Mouse (Mus musculus): ENCODE data around the gene Efcab8. TPM values are rescaled to one million over a fixed set of nuclear protein-coding genes. Genes with fewer than 3 reads are reported as not detected.

Efcab8 gene
- total and polyA plus RNA-seq, 3 experiments, result 0.04 to 0.19 TPM; not detected in 1

- H3K36me3 ChIP-seq (ENCODE audit: control insufficient read depth in 1 of 2, insufficient read depth in 2 of 2, low read length in 2 of 2), result peaks cover 0 to 30% of the 10 kb centered on the region in 2 experiments; a peak in 2 of 4 replicates
- H3K9ac ChIP-seq (ENCODE audit: control insufficient read depth, low read depth, low read length, poor library complexity, severe bottlenecking), result no peak overlapping the region
- no peaks in the 10 kb centered on the region for H3K27me3 ChIP-seq (ENCODE audit: control insufficient read depth in 1 of 2, insufficient read depth in 2 of 2, low read length in 2 of 2)
- DNase-seq (ENCODE audit: low read depth, low spot score), result no peak
- no peaks in the 10 kb centered on the region for H3K4me1 ChIP-seq (ENCODE audit: control insufficient read depth in 1 of 2, insufficient read depth in 2 of 2, low read length in 2 of 2)
- no peaks in the 10 kb centered on the region for H3K79me2 ChIP-seq (ENCODE audit: control insufficient read depth, insufficient read depth, low read length, poor library complexity)
- no peak overlapping the region for H3K4me3 ChIP-seq (ENCODE audit: control insufficient read depth in 1 of 2, insufficient read depth in 1 of 2, low read depth in 2 of 2, low read length in 2 of 2)
- TF ChIP-seq POLR2AphosphoS2 (IDR thresholded peaks at IDR 0.05; ENCODE audit: low read length) (no peak), ETS1 (IDR thresholded peaks at IDR 0.05; ENCODE audit: low read depth, low read length) (no peak), MXI1 (IDR thresholded peaks at IDR 0.05; ENCODE audit: low read depth, low read length) (no peak)
- no peaks in the 10 kb centered on the region for H3K9me3 ChIP-seq (replicated peaks; ENCODE audit: insufficient read depth, low read length)
- no peak overlapping the region for H3K27ac ChIP-seq (ENCODE audit: control insufficient read depth, low read depth, low read length)
Observed at GRCm38 (mm10) chr2:153768881-153769280, 10.8 kb upstream of the Efcab8 start.

- DNase-seq (ENCODE audit: low read depth, low spot score), result no peak
- Histone ChIP-seq H3K27ac (ENCODE audit: control insufficient read depth, low read depth, low read length) (no peak overlapping the region), H3K79me2 (ENCODE audit: control insufficient read depth, insufficient read depth, low read length, poor library complexity) (no peaks in the 10 kb centered on the region), H3K9me3 (replicated peaks; ENCODE audit: insufficient read depth, low read length) (no peaks in the 10 kb centered on the region), H3K9ac (ENCODE audit: control insufficient read depth, low read depth, low read length, poor library complexity, severe bottlenecking) (no peak overlapping the region), H3K4me3 (ENCODE audit: control insufficient read depth in 1 of 2, insufficient read depth in 1 of 2, low read depth in 2 of 2, low read length in 2 of 2) (no peak overlapping the region), H3K36me3 (ENCODE audit: control insufficient read depth in 1 of 2, insufficient read depth in 2 of 2, low read length in 2 of 2) (peaks cover 0 to 8% of the 10 kb centered on the region in 2 experiments; a peak in 2 of 4 replicates), H3K27me3 (ENCODE audit: control insufficient read depth in 1 of 2, insufficient read depth in 2 of 2, low read length in 2 of 2) (no peaks in the 10 kb centered on the region), H3K4me1 (ENCODE audit: control insufficient read depth in 1 of 2, insufficient read depth in 2 of 2, low read length in 2 of 2) (no peaks in the 10 kb centered on the region)
- TF ChIP-seq MAZ (IDR thresholded peaks at IDR 0.05; ENCODE audit: low read depth, low read length) (no peak), NRF1 (IDR thresholded peaks at IDR 0.05; ENCODE audit: insufficient read depth, low read depth, low read length, poor library complexity, severe bottlenecking) (no peak), ETS1 (IDR thresholded peaks at IDR 0.05; ENCODE audit: low read depth, low read length) (no peak), RAD21 (IDR thresholded peaks at IDR 0.05; ENCODE audit: low read depth, low read length) (no peak), MYB (IDR thresholded peaks at IDR 0.05; ENCODE audit: low read depth, low read length) (no peak), BHLHE40 (IDR thresholded peaks at IDR 0.05; ENCODE audit: borderline replicate concordance, low read depth, low read length) (no peak), POLR2AphosphoS5 (IDR thresholded peaks at IDR 0.05; ENCODE audit: borderline replicate concordance, low read depth, low read length) (no peak), EP300 (IDR thresholded peaks at IDR 0.05; ENCODE audit: low read depth in 1 of 2, low read length in 2 of 2) (no peak), GABPA (IDR thresholded peaks at IDR 0.05; ENCODE audit: low read depth, low read length) (no peak)
Observed at GRCm38 (mm10) chr2:153772950-153773349, 6.8 kb upstream of the Efcab8 start.

- no peak for DNase-seq (ENCODE audit: low read depth, low spot score)
- TF ChIP-seq MEF2A (IDR thresholded peaks at IDR 0.05; ENCODE audit: extremely low read depth, insufficient replicate concordance, low read depth, low read length, poor library complexity, severe bottlenecking) (no peak), TAL1 (IDR thresholded peaks at IDR 0.05; ENCODE audit: low read length) (no peak), ELF1 (IDR thresholded peaks at IDR 0.05; ENCODE audit: low read depth, low read length) (no peak), MAZ (IDR thresholded peaks at IDR 0.05; ENCODE audit: low read depth, low read length) (no peak), HCFC1 (IDR thresholded peaks at IDR 0.05; ENCODE audit: low read depth, low read length) (no peak)
- no peaks in the 10 kb centered on the region for H3K27me3 ChIP-seq (ENCODE audit: control insufficient read depth in 1 of 2, insufficient read depth in 2 of 2, low read length in 2 of 2)
- H3K27ac ChIP-seq (ENCODE audit: control insufficient read depth, low read depth, low read length), result no peak overlapping the region
- peaks cover 0 to 4% of the 10 kb centered on the region in 2 experiments; a peak in 3 of 4 replicates for H3K36me3 ChIP-seq (ENCODE audit: control insufficient read depth in 1 of 2, insufficient read depth in 2 of 2, low read length in 2 of 2)
- peaks cover 4 to 9% of the 10 kb centered on the region in 2 experiments for H3K4me1 ChIP-seq (ENCODE audit: control insufficient read depth in 1 of 2, insufficient read depth in 2 of 2, low read length in 2 of 2)
- H3K79me2 ChIP-seq (ENCODE audit: control insufficient read depth, insufficient read depth, low read length, poor library complexity), result no peaks in the 10 kb centered on the region; the same call in 1 of the 2 replicates
- H3K9me3 ChIP-seq (replicated peaks; ENCODE audit: insufficient read depth, low read length), result no peaks in the 10 kb centered on the region
- H3K4me3 ChIP-seq (ENCODE audit: control insufficient read depth in 1 of 2, insufficient read depth in 1 of 2, low read depth in 2 of 2, low read length in 2 of 2), result no peak overlapping the region
- H3K9ac ChIP-seq (ENCODE audit: control insufficient read depth, low read depth, low read length, poor library complexity, severe bottlenecking), result no peak overlapping the region
Observed at GRCm38 (mm10) chr2:153775472-153775871, 4.3 kb upstream of the Efcab8 start.

All from MEL (cell line).